Mouse (Mus musculus): Measurements from ENCODE around the gene Rhobtb3. TPM values are rescaled to one million over a fixed set of nuclear protein-coding genes. Genes with fewer than 3 reads are reported as not detected.
"Not testable (repeated sequence)": the region's sequence is repeated elsewhere in the genome, so short reads cannot be mapped to it uniquely, and the experiment has no call there.

Gene Rhobtb3
- polyA plus RNA-seq, 1 experiment: 0.61 TPM

DNA sequence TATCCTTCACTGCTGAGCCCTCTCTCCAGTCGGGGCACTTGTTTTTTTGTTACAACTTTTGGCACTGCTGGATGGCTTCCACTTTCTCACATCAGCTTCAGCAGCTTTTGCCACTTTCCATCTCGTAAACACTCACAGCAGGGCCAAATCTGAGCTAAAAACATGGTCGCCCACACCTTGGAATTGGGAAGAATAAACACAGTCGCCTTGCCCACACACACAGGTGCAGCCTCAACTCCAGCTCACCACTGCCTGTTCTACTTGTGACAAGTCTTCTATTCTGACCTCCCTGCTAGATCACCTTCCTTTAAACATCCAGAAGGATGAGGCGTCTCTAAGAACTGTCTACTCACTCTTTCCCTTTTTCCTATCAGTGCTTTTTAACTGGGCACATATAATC lies 39.1 kb downstream of the Rhobtb3 start:
- TF ChIP-seq CTCF (IDR thresholded peaks at IDR 0.05; ENCODE audit: borderline replicate concordance, control insufficient read depth, extremely low read depth, insufficient read depth, low read length, poor library complexity): no peak
- no peak for TF ChIP-seq POLR2A (IDR thresholded peaks at IDR 0.05; ENCODE audit: control insufficient read depth, extremely low read depth, insufficient read depth, low read length, poor library complexity)
- H3K36me3 ChIP-seq (ENCODE audit: control insufficient read depth, insufficient read depth, low read length): no peaks in the 10 kb centered on the region
- no peak for DNase-seq
- no peaks in the 10 kb centered on the region for H3K27me3 ChIP-seq (ENCODE audit: control insufficient read depth, insufficient read depth, low read length)
- 93% methylated on average over 5 of the region's 5 CpGs for WGBS
- no peak overlapping the region for H3K27ac ChIP-seq (ENCODE audit: control insufficient read depth, insufficient read depth, low read length)
- H3K4me3 ChIP-seq (ENCODE audit: control insufficient read depth, insufficient read depth, low read length): no peak overlapping the region
- H3K4me1 ChIP-seq (replicated peaks; ENCODE audit: control insufficient read depth, insufficient read depth, low read length): no peaks in the 10 kb centered on the region

DNA sequence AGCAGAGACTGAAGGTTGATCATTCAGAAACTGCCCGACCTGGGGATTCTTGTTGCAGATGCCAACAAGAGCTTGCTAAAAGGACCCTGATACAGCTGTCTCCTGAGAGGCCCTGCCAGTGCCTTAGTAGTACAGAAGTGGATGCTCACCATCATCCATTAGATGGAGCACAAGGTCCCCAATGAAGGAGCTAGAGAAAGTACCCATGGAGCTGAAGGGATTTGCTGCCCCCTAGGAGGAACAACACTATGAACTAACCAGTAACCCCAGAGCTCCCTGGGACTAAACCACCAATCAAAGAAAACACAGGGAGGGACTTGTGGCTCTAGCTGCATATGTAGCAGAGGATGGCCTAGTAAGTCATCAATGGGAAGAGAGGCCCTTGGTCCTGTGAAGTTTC lies 42.8 kb downstream of the Rhobtb3 start:
- 100% methylated on average over 1 of the region's 1 CpGs for WGBS
- H3K4me3 ChIP-seq (ENCODE audit: control insufficient read depth, insufficient read depth, low read length); H3K4me1 ChIP-seq (replicated peaks; ENCODE audit: control insufficient read depth, insufficient read depth, low read length); H3K27ac ChIP-seq (ENCODE audit: control insufficient read depth, insufficient read depth, low read length); H3K27me3 ChIP-seq (ENCODE audit: control insufficient read depth, insufficient read depth, low read length); H3K36me3 ChIP-seq (ENCODE audit: control insufficient read depth, insufficient read depth, low read length); DNase-seq: not testable (repeated sequence)

DNA sequence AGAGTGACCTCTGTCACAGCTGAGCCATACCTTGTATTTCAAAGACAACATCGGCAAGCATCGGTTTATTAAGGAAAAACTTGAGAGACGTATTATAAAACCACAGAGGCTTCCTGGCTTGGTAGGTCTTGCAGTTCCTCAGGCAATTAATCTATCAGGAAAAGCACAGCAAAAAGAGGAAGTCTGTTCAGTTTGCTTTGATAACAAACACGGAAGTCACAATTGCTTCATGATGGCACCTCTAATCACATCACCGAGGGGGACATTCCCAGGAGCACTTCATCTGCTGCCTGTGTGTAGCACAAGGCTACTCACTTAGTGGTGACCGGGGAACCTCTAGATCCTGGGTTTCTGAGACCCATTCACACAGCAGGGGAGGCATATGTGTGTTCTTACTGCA lies 50.8 kb downstream of the Rhobtb3 start:
- no peaks in the 10 kb centered on the region for H3K27me3 ChIP-seq (ENCODE audit: control insufficient read depth, insufficient read depth, low read length)
- TF ChIP-seq CTCF (IDR thresholded peaks at IDR 0.05; ENCODE audit: borderline replicate concordance, control insufficient read depth, extremely low read depth, insufficient read depth, low read length, poor library complexity) (no peak), POLR2A (IDR thresholded peaks at IDR 0.05; ENCODE audit: control insufficient read depth, extremely low read depth, insufficient read depth, low read length, poor library complexity) (no peak)
- WGBS: 19% methylated on average over 6 of the region's 6 CpGs
- DNase-seq: no peak
- H3K36me3 ChIP-seq (ENCODE audit: control insufficient read depth, insufficient read depth, low read length): no peaks in the 10 kb centered on the region
- no peaks in the 10 kb centered on the region for H3K4me1 ChIP-seq (replicated peaks; ENCODE audit: control insufficient read depth, insufficient read depth, low read length)
- H3K27ac ChIP-seq (ENCODE audit: control insufficient read depth, insufficient read depth, low read length): no peak overlapping the region
- H3K4me3 ChIP-seq (ENCODE audit: control insufficient read depth, insufficient read depth, low read length): no peak overlapping the region

DNA sequence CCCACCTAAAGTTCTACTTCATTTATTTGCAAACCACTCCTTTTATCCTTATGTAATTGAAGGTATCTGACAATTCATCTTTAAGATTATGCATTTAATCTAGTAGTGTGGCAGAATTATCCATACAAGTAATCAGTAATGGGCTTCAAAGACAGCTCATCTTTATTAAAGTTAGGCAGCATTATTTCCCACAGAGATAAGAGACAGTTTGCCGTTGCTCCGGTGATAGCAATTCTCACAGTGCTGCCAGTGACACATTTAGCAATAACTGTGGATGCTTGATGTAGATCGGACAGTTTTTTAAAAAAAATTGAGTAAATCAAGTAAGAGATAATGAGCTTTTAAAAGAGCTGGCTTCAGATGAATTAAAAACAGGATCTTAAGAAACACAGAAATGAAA lies 51.4 kb downstream of the Rhobtb3 start:
- Histone ChIP-seq H3K36me3 (ENCODE audit: control insufficient read depth, insufficient read depth, low read length) (no peaks in the 10 kb centered on the region), H3K27ac (ENCODE audit: control insufficient read depth, insufficient read depth, low read length) (no peak overlapping the region), H3K4me3 (ENCODE audit: control insufficient read depth, insufficient read depth, low read length) (no peak overlapping the region), H3K27me3 (ENCODE audit: control insufficient read depth, insufficient read depth, low read length) (no peaks in the 10 kb centered on the region), H3K4me1 (replicated peaks; ENCODE audit: control insufficient read depth, insufficient read depth, low read length) (no peaks in the 10 kb centered on the region)
- WGBS: 86% methylated on average over 3 of the region's 3 CpGs
- no peak for DNase-seq
- TF ChIP-seq CTCF (IDR thresholded peaks at IDR 0.05; ENCODE audit: borderline replicate concordance, control insufficient read depth, extremely low read depth, insufficient read depth, low read length, poor library complexity) (no peak), POLR2A (IDR thresholded peaks at IDR 0.05; ENCODE audit: control insufficient read depth, extremely low read depth, insufficient read depth, low read length, poor library complexity) (no peak)

DNA sequence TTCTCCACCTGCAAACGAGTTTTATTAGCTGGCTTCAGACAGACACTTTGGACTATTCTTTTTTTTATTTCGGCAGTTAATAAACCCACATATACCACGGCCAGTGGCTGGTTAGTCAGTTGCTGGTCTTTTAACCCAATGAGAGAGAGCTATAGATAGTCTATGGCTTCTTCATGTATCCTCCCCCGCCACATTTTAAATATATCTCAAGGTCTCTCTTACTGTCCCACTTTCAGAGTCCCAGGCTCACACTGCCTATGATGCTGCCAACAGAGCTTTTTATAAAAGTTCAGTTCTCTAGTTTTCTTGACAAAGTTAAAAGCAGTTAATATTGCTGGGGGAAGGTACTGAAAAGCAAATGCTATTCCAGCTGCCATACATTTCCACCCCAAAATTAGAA lies 51.9 kb downstream of the Rhobtb3 start:
- no peaks in the 10 kb centered on the region for H3K4me1 ChIP-seq (replicated peaks; ENCODE audit: control insufficient read depth, insufficient read depth, low read length)
- 83% methylated on average over 4 of the region's 4 CpGs for WGBS
- no peak overlapping the region for H3K4me3 ChIP-seq (ENCODE audit: control insufficient read depth, insufficient read depth, low read length)
- no peak for DNase-seq
- H3K36me3 ChIP-seq (ENCODE audit: control insufficient read depth, insufficient read depth, low read length): no peaks in the 10 kb centered on the region
- H3K27me3 ChIP-seq (ENCODE audit: control insufficient read depth, insufficient read depth, low read length): no peaks in the 10 kb centered on the region
- no peak overlapping the region for H3K27ac ChIP-seq (ENCODE audit: control insufficient read depth, insufficient read depth, low read length)
- TF ChIP-seq POLR2A (IDR thresholded peaks at IDR 0.05; ENCODE audit: control insufficient read depth, extremely low read depth, insufficient read depth, low read length, poor library complexity) (no peak), CTCF (IDR thresholded peaks at IDR 0.05; ENCODE audit: borderline replicate concordance, control insufficient read depth, extremely low read depth, insufficient read depth, low read length, poor library complexity) (no peak)

DNA sequence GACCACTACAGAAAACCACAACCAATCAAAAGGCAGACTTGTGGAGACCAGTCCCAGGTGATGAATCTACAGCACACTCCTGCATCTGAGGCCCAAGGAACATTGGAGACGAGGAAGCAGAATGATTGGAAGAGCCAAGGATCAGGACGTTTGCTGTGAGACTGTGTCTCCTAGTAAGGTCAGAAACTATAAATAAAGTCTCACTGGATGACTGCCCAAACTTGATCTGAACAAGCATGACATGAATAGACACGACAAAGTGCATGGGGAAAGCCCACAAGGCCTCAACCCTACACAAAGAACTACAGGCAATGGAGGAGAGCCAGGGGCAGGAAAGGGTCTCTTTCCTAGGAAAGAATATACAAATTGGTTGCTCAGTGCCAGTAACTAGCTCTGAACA lies 59.9 kb downstream of the Rhobtb3 start:
- DNase-seq: no peak
- Histone ChIP-seq H3K36me3 (ENCODE audit: control insufficient read depth, insufficient read depth, low read length) (no peaks in the 10 kb centered on the region), H3K27me3 (ENCODE audit: control insufficient read depth, insufficient read depth, low read length) (no peaks in the 10 kb centered on the region), H3K27ac (ENCODE audit: control insufficient read depth, insufficient read depth, low read length) (no peak overlapping the region), H3K4me3 (ENCODE audit: control insufficient read depth, insufficient read depth, low read length) (no peak overlapping the region), H3K4me1 (replicated peaks; ENCODE audit: control insufficient read depth, insufficient read depth, low read length) (no peaks in the 10 kb centered on the region)
- WGBS: 87% methylated on average over 3 of the region's 3 CpGs
- TF ChIP-seq POLR2A (IDR thresholded peaks at IDR 0.05; ENCODE audit: control insufficient read depth, extremely low read depth, insufficient read depth, low read length, poor library complexity) (no peak), CTCF (IDR thresholded peaks at IDR 0.05; ENCODE audit: borderline replicate concordance, control insufficient read depth, extremely low read depth, insufficient read depth, low read length, poor library complexity) (no peak)

DNA sequence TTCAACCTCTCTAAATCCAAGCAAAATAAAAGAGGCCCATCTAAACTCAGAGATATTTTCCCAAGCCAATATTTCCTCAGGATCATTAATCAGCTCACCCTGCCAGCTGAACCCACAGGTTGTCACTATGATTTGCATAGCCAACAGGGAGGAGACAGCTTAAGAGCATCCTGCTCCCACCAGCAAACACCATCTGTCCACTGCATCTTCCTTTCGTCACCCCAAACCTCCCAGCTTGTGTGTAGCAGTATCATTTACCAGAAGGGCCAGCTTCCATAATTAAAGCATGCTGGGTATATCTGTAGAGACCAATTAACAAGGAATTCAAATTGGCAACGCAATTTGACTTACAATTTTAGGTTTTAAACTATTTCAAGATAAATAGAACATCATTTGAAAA lies 63.2 kb downstream of the Rhobtb3 start:
- H3K4me3 ChIP-seq (ENCODE audit: control insufficient read depth, insufficient read depth, low read length): no peak overlapping the region
- H3K36me3 ChIP-seq (ENCODE audit: control insufficient read depth, insufficient read depth, low read length): no peaks in the 10 kb centered on the region
- no peaks in the 10 kb centered on the region for H3K4me1 ChIP-seq (replicated peaks; ENCODE audit: control insufficient read depth, insufficient read depth, low read length)
- WGBS: 88% methylated on average over 2 of the region's 2 CpGs
- H3K27me3 ChIP-seq (ENCODE audit: control insufficient read depth, insufficient read depth, low read length): no peaks in the 10 kb centered on the region
- H3K27ac ChIP-seq (ENCODE audit: control insufficient read depth, insufficient read depth, low read length): no peak overlapping the region
- no peak for DNase-seq
- TF ChIP-seq CTCF (IDR thresholded peaks at IDR 0.05; ENCODE audit: borderline replicate concordance, control insufficient read depth, extremely low read depth, insufficient read depth, low read length, poor library complexity) (no peak), POLR2A (IDR thresholded peaks at IDR 0.05; ENCODE audit: control insufficient read depth, extremely low read depth, insufficient read depth, low read length, poor library complexity) (no peak)

Data from thymus, adult 2 months (tissue).